Mouse (Mus musculus) spleen, postnatal 4 days (tissue): Measurements from ENCODE around the gene Sbf2.
"Not testable (repeated sequence)": the region's sequence is repeated elsewhere in the genome, so short reads cannot be mapped to it uniquely, and the experiment has no call there.

Experiments used
- DNase-seq, 2 experiments: peaks; one replicate each; pipeline ENCODE4 v3.0.0; 2022; ENCODE audit warnings: low spot score in 2 of 2

The Sbf2 gene

GRCm38 (mm10) chr7:110629892-110630666, 15.4 kb upstream of the Sbf2 start:
- peak; percentile 73 to 90 for DNase-seq

GRCm38 (mm10) chr7:110628611-110629354, 14.1 kb upstream of the Sbf2 start:
- peak in 1 of 2 experiments; percentile 68 for DNase-seq

GRCm38 (mm10) chr7:110628273-110628600, 13.5 kb upstream of the Sbf2 start:
- DNase-seq, result no peak

- peak; percentile 63 to 76 for DNase-seq
Measured at GRCm38 (mm10) chr7:110627486-110628272, 13.0 kb upstream of the Sbf2 start, which contains the start of gene Adm. Gene Adm (plus strand): TSS chr7:110627661.

GRCm38 (mm10) chr7:110627099-110627482, 12.4 kb upstream of the Sbf2 start:
- peak in 1 of 2 experiments; percentile 65 for DNase-seq

GRCm38 (mm10) chr7:110626186-110627098, 11.7 kb upstream of the Sbf2 start:
- no peak for DNase-seq

GRCm38 (mm10) chr7:110625489-110625888, 10.8 kb upstream of the Sbf2 start:
- DNase-seq, result no peak

- DNase-seq, result no peak
Measured at GRCm38 (mm10) chr7:110624961-110625360, 10.2 kb upstream of the Sbf2 start.

- no peak for DNase-seq
Measured at GRCm38 (mm10) chr7:110624067-110624466, 9.3 kb upstream of the Sbf2 start.

GRCm38 (mm10) chr7:110619086-110619611, 4.4 kb upstream of the Sbf2 start:
- peak; percentile 12 to 56 for DNase-seq

GRCm38 (mm10) chr7:110615792-110616191, 1.1 kb upstream of the Sbf2 start:
- DNase-seq, result no peak

- peak in 1 of 2 experiments; percentile 23 for DNase-seq
Measured at GRCm38 (mm10) chr7:110615151-110615631, 469 bp upstream of the Sbf2 start.

- no peak for DNase-seq
Measured at GRCm38 (mm10) chr7:110613381-110614132, 1.2 kb downstream of the Sbf2 start.

GRCm38 (mm10) chr7:110606906-110607305, 7.8 kb downstream of the Sbf2 start:
- no peak for DNase-seq

GRCm38 (mm10) chr7:110605476-110605875, 9.2 kb downstream of the Sbf2 start:
- no peak for DNase-seq

- no peak for DNase-seq
Measured at GRCm38 (mm10) chr7:110597141-110597540, 17.6 kb downstream of the Sbf2 start.

GRCm38 (mm10) chr7:110593991-110594390, 20.7 kb downstream of the Sbf2 start:
- DNase-seq, result not testable (repeated sequence)

- no peak for DNase-seq
Measured at GRCm38 (mm10) chr7:110587721-110588120, 27.0 kb downstream of the Sbf2 start.

- no peak for DNase-seq
Measured at GRCm38 (mm10) chr7:110585250-110585649, 29.5 kb downstream of the Sbf2 start.

- no peak for DNase-seq
Measured at GRCm38 (mm10) chr7:110584159-110584558, 30.6 kb downstream of the Sbf2 start.
